Mouse (Mus musculus): ENCODE results near the gene 4930556J24Rik. TPM values are rescaled to one million over a fixed set of nuclear protein-coding genes. Genes with fewer than 3 reads are reported as not detected.
A peak's percentile ranks its signal among the peaks of the same experiment; 100 is the strongest.

4930556J24Rik gene
- polyA plus RNA-seq, 1 experiment from 2014 or later, result 0.21 TPM

DNA sequence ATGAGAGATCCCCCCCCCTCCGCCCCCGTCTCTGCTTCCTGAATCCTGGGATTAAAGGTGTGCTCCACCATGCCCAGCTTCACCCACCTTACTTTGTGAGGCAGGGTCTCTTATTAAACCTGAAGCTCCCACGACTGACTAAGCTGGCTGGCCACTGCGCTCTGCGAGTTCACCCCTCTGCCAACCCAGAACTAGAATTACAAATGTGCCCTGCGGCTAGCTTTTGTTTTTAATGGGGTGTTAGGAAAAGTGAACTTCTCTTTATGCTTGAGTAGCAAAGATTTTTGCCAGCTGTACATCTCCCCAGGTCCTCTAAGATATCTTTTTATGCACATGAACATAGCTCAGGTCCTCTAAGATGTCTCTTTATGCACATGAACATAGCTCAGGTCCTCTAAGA is 17.3 kb upstream of the 4930556J24Rik start:
- no peak overlapping the region for H3K4me2 ChIP-seq
- H3K27me3 ChIP-seq (replicated peaks), result peaks cover 16% of the 10 kb centered on the region
- ATAC-seq (ENCODE audit: insufficient read depth, low FRiP score, low read depth), result no peak
- peaks cover 7% of the 10 kb centered on the region; the same call in 1 of the 2 replicates for H3K4me1 ChIP-seq
- no peak overlapping the region for H3K27ac ChIP-seq
- 84% methylated on average over 6 of the region's 6 CpGs for WGBS
- no peaks in the 10 kb centered on the region for H3K9me3 ChIP-seq
- H3K36me3 ChIP-seq, result no peaks in the 10 kb centered on the region
- H3K4me3 ChIP-seq (replicated peaks), result no peak overlapping the region
- no peak overlapping the region for H3K9ac ChIP-seq

DNA sequence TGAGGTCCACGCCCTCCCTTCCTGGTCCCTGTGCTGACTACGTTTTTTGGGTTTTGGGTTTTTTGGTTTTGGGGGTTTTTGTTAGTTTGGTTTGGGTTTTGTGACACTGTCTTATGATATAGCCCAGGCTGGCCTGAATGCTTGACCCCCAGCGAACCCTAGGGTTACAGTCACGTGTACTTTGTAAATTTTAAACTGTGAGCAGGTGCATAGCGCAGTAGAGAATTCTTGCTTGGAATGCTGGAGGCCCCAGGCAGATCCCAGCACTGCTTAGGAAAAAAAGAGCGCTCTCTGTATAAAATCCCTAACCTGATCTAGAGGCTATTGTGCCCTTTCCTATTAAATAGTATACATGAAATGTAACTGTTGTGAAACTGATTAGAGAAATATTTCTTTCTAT is 16.6 kb upstream of the 4930556J24Rik start:
- no peak overlapping the region for H3K4me2 ChIP-seq
- H3K27me3 ChIP-seq (replicated peaks), result peaks cover 8% of the 10 kb centered on the region
- H3K9ac ChIP-seq, result no peak overlapping the region
- no peak for ATAC-seq (ENCODE audit: insufficient read depth, low FRiP score, low read depth)
- WGBS, result 63% methylated on average over 6 of the region's 6 CpGs
- H3K9me3 ChIP-seq, result no peaks in the 10 kb centered on the region
- no peaks in the 10 kb centered on the region for H3K36me3 ChIP-seq
- H3K27ac ChIP-seq, result no peak overlapping the region
- H3K4me1 ChIP-seq, result peaks cover 2% of the 10 kb centered on the region; the same call in 1 of the 2 replicates
- H3K4me3 ChIP-seq (replicated peaks), result no peak overlapping the region

DNA sequence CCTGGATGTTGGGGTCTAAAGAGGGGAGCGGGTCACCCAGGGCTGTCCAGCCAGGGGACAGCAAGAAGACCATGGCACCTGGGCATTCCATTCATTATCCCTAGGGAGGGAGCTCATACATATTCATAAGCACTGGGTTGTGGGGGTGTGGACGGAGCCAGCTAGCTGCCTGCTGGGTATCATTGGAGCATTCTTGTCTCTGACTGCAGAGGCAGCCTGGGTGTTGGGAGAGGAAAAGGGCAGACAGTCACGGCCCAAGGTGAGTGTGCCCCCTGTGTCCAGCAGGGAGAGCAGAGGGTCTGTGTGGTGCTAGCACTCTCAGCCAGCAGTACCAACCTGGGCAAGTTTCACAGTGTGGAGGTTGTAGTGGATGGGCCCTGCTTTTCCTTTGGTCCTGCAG is 13.2 kb upstream of the 4930556J24Rik start:
- Histone ChIP-seq H3K4me1 (no peaks in the 10 kb centered on the region), H3K4me2 (no peak overlapping the region), H3K27ac (no peak overlapping the region), H3K9ac (no peak overlapping the region), H3K4me3 (replicated peaks) (no peak overlapping the region), H3K9me3 (no peaks in the 10 kb centered on the region), H3K27me3 (replicated peaks) (no peaks in the 10 kb centered on the region), H3K36me3 (no peaks in the 10 kb centered on the region)
- no peak for ATAC-seq (ENCODE audit: insufficient read depth, low FRiP score, low read depth)
- WGBS, result 66% methylated on average over 3 of the region's 3 CpGs

DNA sequence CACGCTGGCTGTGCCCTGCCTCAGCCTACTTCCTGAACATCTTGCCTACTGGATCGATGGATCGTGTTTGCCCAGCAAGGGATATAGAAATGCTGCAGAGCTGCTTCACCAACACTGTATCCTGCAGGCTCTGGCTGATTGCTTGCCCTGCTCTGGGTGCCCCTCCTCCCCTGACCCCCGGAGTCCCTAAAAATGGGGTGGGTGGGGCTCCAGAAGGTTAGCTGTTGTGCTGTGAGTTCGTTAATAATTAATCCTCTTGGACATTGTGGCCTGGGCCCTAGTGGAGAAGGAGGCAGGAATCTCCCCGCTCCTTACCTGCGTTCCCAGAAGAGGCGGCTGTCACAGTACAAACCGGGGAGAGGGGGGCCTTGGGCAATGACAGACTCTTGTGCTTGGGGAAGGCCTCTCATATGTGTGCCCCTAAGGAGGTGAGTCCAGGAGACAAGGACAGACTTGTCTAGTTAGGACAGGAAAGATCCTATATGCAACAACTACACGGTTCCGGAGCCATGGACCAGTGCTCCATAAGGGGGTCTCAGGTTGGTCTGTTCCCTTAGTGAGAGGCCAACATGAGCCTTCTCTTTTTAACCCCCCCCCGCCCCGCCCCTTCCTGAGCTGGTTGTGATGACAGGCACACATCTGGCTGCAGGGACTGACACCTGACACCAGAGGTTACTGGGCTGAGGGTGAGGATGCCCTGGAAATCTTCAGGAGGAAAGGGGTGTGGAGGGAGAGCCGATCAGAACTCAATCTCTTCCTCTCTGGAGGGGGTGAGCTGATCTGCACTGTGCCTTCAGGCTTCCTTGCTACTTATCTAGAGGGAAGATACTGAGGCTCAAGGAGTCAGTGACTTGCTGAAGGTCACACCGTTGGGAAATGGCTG is 7.5 kb upstream of the 4930556J24Rik start:
- WGBS, result 11% methylated on average over 15 of the region's 15 CpGs
- Histone ChIP-seq H3K27ac (peak overlapping the region; percentile 85), H3K4me1 (peaks cover 4% of the 10 kb centered on the region), H3K27me3 (replicated peaks) (0 out of 2 replicates have a peak, but pooled peaks cover 13% of the 10 kb centered on the region), H3K9me3 (no peaks in the 10 kb centered on the region), H3K4me3 (replicated peaks) (peak overlapping the region; percentile 45), H3K36me3 (peaks cover 6% of the 10 kb centered on the region; the same call in 1 of the 2 replicates), H3K9ac (peak overlapping the region; percentile 29; the same call in 1 of the 2 replicates), H3K4me2 (peak overlapping the region; percentile 54)
- peak; percentile 73 for ATAC-seq (ENCODE audit: insufficient read depth, low FRiP score, low read depth)

DNA sequence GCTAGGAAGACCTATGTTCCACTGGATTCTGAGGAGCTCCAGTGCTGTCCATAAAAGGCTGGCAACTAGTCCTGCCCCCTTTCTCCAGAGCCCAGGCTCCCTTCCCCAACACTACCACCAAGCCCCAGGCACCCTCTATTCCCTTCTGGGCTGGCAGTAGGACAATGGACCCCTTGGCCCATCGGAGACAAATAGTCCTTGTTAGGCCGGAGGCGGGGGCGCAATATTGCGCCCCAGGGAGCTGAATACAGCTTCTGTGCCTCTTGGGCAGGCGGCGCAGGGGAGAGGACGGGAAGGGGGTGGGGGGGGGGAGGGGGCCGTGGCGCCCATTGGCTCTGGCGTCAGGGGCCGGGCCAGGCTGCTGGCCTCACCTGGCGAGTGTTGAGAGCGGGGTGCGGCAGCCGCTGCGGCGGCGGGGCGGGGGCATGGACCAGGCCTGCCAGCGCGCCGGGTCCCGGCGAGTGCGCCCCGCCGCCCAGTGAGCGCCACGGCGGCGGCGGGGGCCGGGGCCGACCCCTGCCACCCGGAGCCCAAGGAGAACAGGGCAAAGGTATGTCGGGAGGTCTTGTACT is 6.8 kb upstream of the 4930556J24Rik start, which contains the start of gene Gal3st1:
Gene Gal3st1 (plus strand): TSS at position 346 of the 572 bp plus-strand sequence.
- no peaks in the 10 kb centered on the region for H3K9me3 ChIP-seq
- under 1% methylated on average over 34 of the region's 37 CpGs for WGBS
- peak within 1 kb of the TSS; percentile 85 for H3K27ac ChIP-seq
- H3K9ac ChIP-seq, result peak within 1 kb of the TSS; percentile 29; the same call in 1 of the 2 replicates
- H3K27me3 ChIP-seq (replicated peaks), result 0 out of 2 replicates have a peak, but pooled peaks cover 13% of the 10 kb centered on the region
- peaks cover 4% of the 10 kb centered on the region for H3K4me1 ChIP-seq
- peak within 1 kb of the TSS; percentile 54 for H3K4me2 ChIP-seq
- peaks cover 10% of the 10 kb centered on the region for H3K36me3 ChIP-seq
- H3K4me3 ChIP-seq (replicated peaks), result peak within 1 kb of the TSS; percentile 45
- peak; percentile 86 for ATAC-seq (ENCODE audit: insufficient read depth, low FRiP score, low read depth)

GRCm38 (mm10) chr11:3982275-3983209 is 6.0 kb upstream of the 4930556J24Rik start:
- H3K27me3 ChIP-seq (replicated peaks), result 0 out of 2 replicates have a peak, but pooled peaks cover 13% of the 10 kb centered on the region
- no peaks in the 10 kb centered on the region for H3K9me3 ChIP-seq
- WGBS, result 60% methylated on average over 7 of the region's 7 CpGs
- peaks cover 17% of the 10 kb centered on the region for H3K36me3 ChIP-seq
- H3K4me1 ChIP-seq, result peaks cover 4% of the 10 kb centered on the region
- ATAC-seq (ENCODE audit: insufficient read depth, low FRiP score, low read depth), result no peak
- peak overlapping the region; percentile 75 for H3K27ac ChIP-seq
- no peak overlapping the region for H3K9ac ChIP-seq
- peak overlapping the region; percentile 54 for H3K4me2 ChIP-seq
- H3K4me3 ChIP-seq (replicated peaks), result peak overlapping the region; percentile 45

- H3K4me2 ChIP-seq, result no peak overlapping the region
- H3K27ac ChIP-seq, result no peak overlapping the region
- H3K4me3 ChIP-seq (replicated peaks), result no peak overlapping the region
- no peak overlapping the region for H3K9ac ChIP-seq
- H3K36me3 ChIP-seq, result peaks cover 25% of the 10 kb centered on the region
- WGBS, result 71% methylated on average over 6 of the region's 6 CpGs
- no peaks in the 10 kb centered on the region for H3K9me3 ChIP-seq
- H3K27me3 ChIP-seq (replicated peaks), result 0 out of 2 replicates have a peak, but pooled peaks cover 13% of the 10 kb centered on the region
- ATAC-seq (ENCODE audit: insufficient read depth, low FRiP score, low read depth), result no peak
- peaks cover 4% of the 10 kb centered on the region for H3K4me1 ChIP-seq
Measured at GRCm38 (mm10) chr11:3981536-3981935, 5.0 kb upstream of the 4930556J24Rik start.

DNA sequence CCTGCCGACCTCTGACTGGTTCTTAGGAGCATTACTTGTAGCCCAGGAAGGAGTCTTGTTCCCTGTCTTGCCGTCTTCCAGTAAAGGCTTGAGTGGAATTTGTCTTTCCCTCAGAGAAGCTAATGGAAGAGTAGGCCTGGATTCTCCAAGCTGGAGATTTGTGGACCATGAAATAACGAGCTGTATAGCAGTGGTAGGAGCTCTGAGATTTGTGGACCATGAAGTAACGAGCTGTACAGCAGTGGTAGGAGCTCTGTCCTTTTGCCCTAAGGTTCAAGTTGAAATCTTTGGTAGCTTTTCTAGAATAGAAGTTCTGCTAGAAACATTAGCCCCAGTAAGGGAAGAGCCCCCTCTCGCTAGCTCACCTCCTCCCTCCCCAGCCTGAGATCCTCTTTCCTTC is 1.8 kb upstream of the 4930556J24Rik start:
- Histone ChIP-seq H3K27me3 (replicated peaks) (0 out of 2 replicates have a peak, but pooled peaks cover 4% of the 10 kb centered on the region), H3K27ac (no peak overlapping the region), H3K4me3 (replicated peaks) (no peak overlapping the region), H3K9ac (no peak overlapping the region), H3K4me1 (no peaks in the 10 kb centered on the region; the same call in 1 of the 2 replicates), H3K36me3 (peaks cover 42% of the 10 kb centered on the region), H3K4me2 (no peak overlapping the region), H3K9me3 (no peaks in the 10 kb centered on the region)
- 92% methylated on average over 5 of the region's 5 CpGs for WGBS
- ATAC-seq (ENCODE audit: insufficient read depth, low FRiP score, low read depth), result no peak

GRCm38 (mm10) chr11:3974311-3974710 is 2.3 kb downstream of the 4930556J24Rik start:
- Histone ChIP-seq H3K36me3 (peaks cover 78% of the 10 kb centered on the region), H3K27me3 (replicated peaks) (no peaks in the 10 kb centered on the region), H3K4me1 (no peaks in the 10 kb centered on the region), H3K9me3 (no peaks in the 10 kb centered on the region), H3K27ac (no peak overlapping the region), H3K9ac (no peak overlapping the region), H3K4me2 (no peak overlapping the region), H3K4me3 (replicated peaks) (no peak overlapping the region)
- 91% methylated on average over 3 of the region's 3 CpGs for WGBS
- ATAC-seq (ENCODE audit: insufficient read depth, low FRiP score, low read depth), result no peak

DNA sequence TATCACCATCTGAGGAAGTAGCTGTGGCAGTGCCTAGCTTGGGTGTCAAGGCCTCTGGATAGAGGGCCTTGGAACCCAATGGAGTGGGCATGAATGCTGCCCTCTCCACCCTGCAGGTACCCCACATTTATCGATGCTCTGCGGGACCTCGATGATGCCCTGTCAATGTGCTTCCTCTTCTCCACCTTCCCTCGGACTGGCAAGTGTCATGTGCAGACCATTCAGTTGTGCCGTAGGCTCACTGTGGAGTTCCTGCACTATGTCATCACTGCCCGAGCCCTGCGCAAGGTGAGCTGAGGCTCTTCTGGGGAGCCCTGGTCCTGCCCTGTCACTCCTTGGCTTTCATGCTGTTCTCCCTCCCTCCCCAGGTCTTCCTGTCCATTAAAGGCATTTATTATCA is 3.5 kb downstream of the 4930556J24Rik start:
- 94% methylated on average over 7 of the region's 7 CpGs for WGBS
- peaks cover 73% of the 10 kb centered on the region for H3K36me3 ChIP-seq
- H3K4me3 ChIP-seq (replicated peaks), result no peak overlapping the region
- no peaks in the 10 kb centered on the region for H3K9me3 ChIP-seq
- no peak for ATAC-seq (ENCODE audit: insufficient read depth, low FRiP score, low read depth)
- no peak overlapping the region for H3K9ac ChIP-seq
- no peak overlapping the region for H3K27ac ChIP-seq
- H3K4me1 ChIP-seq, result no peaks in the 10 kb centered on the region
- no peaks in the 10 kb centered on the region for H3K27me3 ChIP-seq (replicated peaks)
- no peak overlapping the region for H3K4me2 ChIP-seq

DNA sequence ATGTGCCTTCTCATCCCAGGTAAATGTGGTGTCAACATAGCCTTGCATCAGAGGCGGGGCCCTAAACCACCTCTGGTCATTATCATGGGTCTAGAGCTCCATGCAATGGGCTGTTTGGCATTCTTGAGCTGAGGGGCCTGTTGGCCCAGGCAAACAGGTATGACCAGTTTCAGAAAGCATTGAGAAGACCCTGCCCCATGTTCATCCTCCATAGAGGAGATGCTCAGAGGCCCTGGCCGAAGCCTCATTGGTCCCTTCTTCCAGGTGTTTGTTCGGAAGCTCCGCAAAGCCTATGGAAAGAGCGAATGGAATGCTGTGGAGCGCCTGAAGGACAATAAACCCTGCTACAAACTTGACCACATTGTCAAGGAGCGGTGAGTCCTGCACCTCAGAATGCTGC is 6.2 kb downstream of the 4930556J24Rik start:
- 0 out of 2 replicates have a peak, but pooled peaks cover 3% of the 10 kb centered on the region for H3K4me1 ChIP-seq
- WGBS, result 93% methylated on average over 7 of the region's 7 CpGs
- H3K4me3 ChIP-seq (replicated peaks), result no peak overlapping the region
- peaks cover 53% of the 10 kb centered on the region for H3K36me3 ChIP-seq
- no peak overlapping the region for H3K27ac ChIP-seq
- no peaks in the 10 kb centered on the region for H3K27me3 ChIP-seq (replicated peaks)
- no peak for ATAC-seq (ENCODE audit: insufficient read depth, low FRiP score, low read depth)
- no peaks in the 10 kb centered on the region for H3K9me3 ChIP-seq
- no peak overlapping the region for H3K4me2 ChIP-seq
- no peak overlapping the region for H3K9ac ChIP-seq

Data from stomach, embryonic 15.5 days (tissue).